Mouse (Mus musculus) limb, embryonic 14.5 days (tissue): ENCODE results near the gene Gm21988. TPM values are rescaled to one million over a fixed set of nuclear protein-coding genes. Genes with fewer than 3 reads are reported as not detected.
A peak's percentile ranks its signal among the peaks of the same experiment; 100 is the strongest.

Experiments used
- ATAC-seq: fragments of 200-750 bp; cut with Nextera tagmentation; 2 replicates; pipeline ENCODE4 v1.8.0; 2017; ENCODE audit warnings: low read depth, moderate number of reproducible peaks, moderate TSS enrichment; ENCODE audit not compliant: low FRiP score
- DNase-seq: peaks from one replicate; pipeline ENCODE4 v3.0.0-alpha.2; 2015; ENCODE audit warnings: low spot score
- H3K27ac ChIP-seq: fragments of 300-500 bp; sonication (generic); replicated peaks from 2 replicates; pipeline ENCODE4 v1.5.1; 2014; ENCODE audit warnings: low read depth, mild to moderate bottlenecking, low read length, moderate library complexity, mixed read lengths
- H3K27me3 ChIP-seq: fragments of 300-500 bp; sonication (generic); 2 replicates; pipeline ENCODE4 v1.6.1; 2014; ENCODE audit warnings: low read length, mixed read lengths; ENCODE audit not compliant: control insufficient read depth, insufficient read depth
- H3K36me3 ChIP-seq: fragments of 300-500 bp; sonication (generic); 2 replicates; pipeline ENCODE4 v1.6.1; 2014; ENCODE audit warnings: mild to moderate bottlenecking, low read length, moderate library complexity, mixed read lengths; ENCODE audit not compliant: control insufficient read depth, insufficient read depth
- H3K4me1 ChIP-seq: fragments of 300-500 bp; sonication (generic); 2 replicates; pipeline ENCODE4 v1.6.1; 2014; ENCODE audit warnings: antibody characterized with exemption, low read length, mixed read lengths; ENCODE audit not compliant: control insufficient read depth, insufficient read depth
- H3K4me2 ChIP-seq: fragments of 300-500 bp; sonication (generic); replicated peaks from 2 replicates; pipeline ENCODE4 v1.6.1; 2014; ENCODE audit warnings: low read depth, mild to moderate bottlenecking, low read length, moderate library complexity; ENCODE audit not compliant: severe bottlenecking
- H3K4me3 ChIP-seq: fragments of 300-500 bp; sonication (generic); replicated peaks from 2 replicates; pipeline ENCODE4 v1.5.1; 2014; ENCODE audit warnings: low read length
- H3K9ac ChIP-seq: fragments of 300-500 bp; sonication (generic); 2 replicates; pipeline ENCODE4 v1.6.1; 2014; ENCODE audit warnings: mild to moderate bottlenecking, low read depth, low read length, moderate library complexity; ENCODE audit not compliant: severe bottlenecking
- H3K9me3 ChIP-seq: fragments of 300-500 bp; sonication (generic); 2 replicates; pipeline ENCODE4 v1.6.1; 2016; ENCODE audit warnings: low read length; ENCODE audit not compliant: control insufficient read depth
- POLR2A ChIP-seq: fragments of 200-500 bp; IDR thresholded peaks from 2 replicates; pipeline ENCODE4 v1.8.0; 2012; ENCODE audit warnings: inconsistent platforms, mild to moderate bottlenecking, moderate library complexity, borderline replicate concordance; ENCODE audit not compliant: insufficient read depth, insufficient read length; ENCODE audit errors: extremely low read depth
- WGBS: fragments of 180-500 bp; shearing (Covaris S2); extraction: QIAGEN DNeasy Blood & Tissue Kit; methylation state at CpG from one replicate; pipeline ENCODE4 v1.1.7; 2014; 5-methylcytosine and 5-hydroxymethylcytosine counted together
- polyA plus RNA-seq, 2 experiments: library from polyadenylated mRNA; depleted of rRNA in 1 of 2; stranded (reverse) in 1 of 2; unstranded in 1 of 2; fragments of >200 nt; fragmentation: Nextera tagmentation in 1 of 2; extraction: Ambion mirVana in 1 of 2; gene quantifications; 2 replicates each; pipeline versions ENCODE4 v1.2.1 to v1.2.3; 2012 to 2014

Gm21988 gene
- polyA plus RNA-seq, 2 experiments: 12.9 to 15.1 TPM

DNA sequence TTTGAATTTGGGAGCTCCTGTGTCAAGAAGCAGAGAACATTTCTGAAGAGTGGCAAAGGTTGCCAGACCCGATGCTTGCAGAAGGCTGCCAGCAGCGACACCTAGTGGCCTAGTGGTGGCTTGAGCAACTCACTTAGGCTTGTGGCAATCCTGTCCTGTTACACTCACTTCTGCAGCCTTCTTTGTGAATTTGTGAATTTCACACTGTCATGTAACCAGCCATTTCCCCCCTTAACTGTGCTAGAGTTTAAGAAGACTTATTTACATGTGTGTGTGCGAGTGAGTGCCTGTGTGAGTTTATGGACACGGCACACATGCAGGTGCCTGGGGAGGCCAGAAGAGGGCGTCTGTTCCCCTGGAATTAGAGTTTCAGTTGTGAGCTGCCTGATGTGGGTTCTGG is 37.9 kb downstream of the Gm21988 start:
- H3K27ac ChIP-seq: no peak overlapping the region
- no peak overlapping the region for H3K9ac ChIP-seq
- 34% methylated on average over 5 of the region's 5 CpGs for WGBS
- no peaks in the 10 kb centered on the region for H3K4me1 ChIP-seq
- no peak overlapping the region for H3K4me3 ChIP-seq
- H3K4me2 ChIP-seq: no peak overlapping the region
- H3K36me3 ChIP-seq: no peaks in the 10 kb centered on the region
- DNase-seq: peak; percentile 92
- no peak for ATAC-seq
- no peak for TF ChIP-seq POLR2A
- H3K27me3 ChIP-seq: no peaks in the 10 kb centered on the region
- H3K9me3 ChIP-seq: no peaks in the 10 kb centered on the region

DNA sequence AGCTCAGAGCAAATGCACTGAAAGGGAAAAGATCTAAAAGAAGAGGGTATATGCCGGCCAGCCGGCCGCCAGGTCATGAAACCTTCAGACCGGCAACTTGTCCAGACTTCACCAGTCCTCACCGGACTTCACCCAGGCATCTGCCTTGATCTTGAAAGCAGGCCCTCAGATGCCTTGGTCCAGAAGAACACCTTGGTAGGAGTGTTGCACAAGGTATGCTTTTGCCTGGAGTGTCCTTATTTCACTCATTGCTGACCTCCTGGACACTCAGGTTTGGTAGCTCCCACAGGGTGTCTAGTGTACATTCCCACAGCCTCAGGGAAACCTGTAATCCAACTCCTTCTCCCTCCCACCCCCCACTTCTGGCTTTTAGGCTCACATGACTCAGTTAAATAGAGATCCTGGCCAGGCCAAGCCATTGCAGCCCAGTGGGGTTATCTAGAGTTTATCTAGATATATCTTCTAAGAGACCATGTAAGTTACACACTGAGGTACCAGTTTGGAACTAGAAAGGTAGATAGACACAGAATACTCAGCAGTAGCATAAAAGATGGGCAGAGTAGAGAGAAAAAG is 39.5 kb downstream of the Gm21988 start:
- Histone ChIP-seq H3K4me1 (no peaks in the 10 kb centered on the region), H3K9ac (no peak overlapping the region), H3K36me3 (no peaks in the 10 kb centered on the region), H3K27me3 (no peaks in the 10 kb centered on the region), H3K4me3 (no peak overlapping the region), H3K4me2 (no peak overlapping the region), H3K27ac (no peak overlapping the region), H3K9me3 (no peaks in the 10 kb centered on the region)
- 84% methylated on average over 5 of the region's 5 CpGs for WGBS
- ATAC-seq (no peak), DNase-seq (no peak)
- TF ChIP-seq POLR2A: no peak

DNA sequence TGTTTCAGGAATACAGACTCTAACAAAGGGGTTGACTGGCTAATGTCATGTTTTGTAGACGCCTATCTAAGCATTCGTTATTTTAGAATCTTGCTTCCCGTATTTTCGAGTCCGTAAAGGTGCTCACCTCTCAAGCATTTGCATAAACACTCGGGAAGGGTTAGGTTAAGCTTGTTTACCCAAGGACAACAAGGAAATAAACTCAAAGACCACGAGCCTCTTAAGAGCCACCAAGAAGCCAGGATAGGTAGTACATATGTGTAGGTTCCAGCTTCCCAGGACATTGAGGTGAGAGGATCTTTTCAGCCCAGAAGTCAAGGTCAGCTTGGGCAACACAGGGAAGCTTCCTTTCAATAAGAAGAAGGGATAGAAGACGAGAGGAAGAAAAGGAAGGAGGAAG is 40.5 kb downstream of the Gm21988 start:
- H3K36me3 ChIP-seq: no peaks in the 10 kb centered on the region
- H3K4me3 ChIP-seq: no peak overlapping the region
- TF ChIP-seq POLR2A: no peak
- H3K27ac ChIP-seq: no peak overlapping the region
- 81% methylated on average over 8 of the region's 8 CpGs for WGBS
- no peaks in the 10 kb centered on the region for H3K4me1 ChIP-seq
- no peak for DNase-seq
- no peaks in the 10 kb centered on the region for H3K27me3 ChIP-seq
- no peak overlapping the region for H3K9ac ChIP-seq
- no peaks in the 10 kb centered on the region for H3K9me3 ChIP-seq
- no peak overlapping the region for H3K4me2 ChIP-seq
- ATAC-seq: no peak

DNA sequence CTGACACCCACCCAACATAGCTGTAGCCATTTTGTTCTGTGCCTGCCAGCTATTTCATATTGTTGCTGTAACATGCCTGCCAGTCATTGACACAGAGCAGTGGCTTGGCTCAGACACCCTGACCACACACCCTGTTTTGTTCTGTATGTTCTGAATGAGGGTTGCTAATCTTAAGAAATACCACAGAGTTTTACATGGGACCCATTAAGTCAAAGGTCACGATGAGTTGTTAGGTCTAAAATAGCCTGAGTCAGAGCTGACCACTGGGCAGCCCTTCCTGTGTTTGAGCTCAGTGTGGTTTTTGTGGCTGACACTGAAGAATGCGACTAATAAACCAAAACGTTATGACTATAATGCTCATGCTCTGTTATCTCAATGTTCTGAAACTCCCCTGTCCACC is 41.3 kb downstream of the Gm21988 start:
- no peak overlapping the region for H3K4me2 ChIP-seq
- H3K36me3 ChIP-seq: no peaks in the 10 kb centered on the region
- H3K4me3 ChIP-seq: no peak overlapping the region
- H3K27me3 ChIP-seq: no peaks in the 10 kb centered on the region
- H3K9me3 ChIP-seq: no peaks in the 10 kb centered on the region
- no peak overlapping the region for H3K9ac ChIP-seq
- no peak for TF ChIP-seq POLR2A
- 80% methylated on average over 3 of the region's 3 CpGs for WGBS
- H3K27ac ChIP-seq: no peak overlapping the region
- H3K4me1 ChIP-seq: peaks cover 7% of the 10 kb centered on the region
- no peak for ATAC-seq
- no peak for DNase-seq

DNA sequence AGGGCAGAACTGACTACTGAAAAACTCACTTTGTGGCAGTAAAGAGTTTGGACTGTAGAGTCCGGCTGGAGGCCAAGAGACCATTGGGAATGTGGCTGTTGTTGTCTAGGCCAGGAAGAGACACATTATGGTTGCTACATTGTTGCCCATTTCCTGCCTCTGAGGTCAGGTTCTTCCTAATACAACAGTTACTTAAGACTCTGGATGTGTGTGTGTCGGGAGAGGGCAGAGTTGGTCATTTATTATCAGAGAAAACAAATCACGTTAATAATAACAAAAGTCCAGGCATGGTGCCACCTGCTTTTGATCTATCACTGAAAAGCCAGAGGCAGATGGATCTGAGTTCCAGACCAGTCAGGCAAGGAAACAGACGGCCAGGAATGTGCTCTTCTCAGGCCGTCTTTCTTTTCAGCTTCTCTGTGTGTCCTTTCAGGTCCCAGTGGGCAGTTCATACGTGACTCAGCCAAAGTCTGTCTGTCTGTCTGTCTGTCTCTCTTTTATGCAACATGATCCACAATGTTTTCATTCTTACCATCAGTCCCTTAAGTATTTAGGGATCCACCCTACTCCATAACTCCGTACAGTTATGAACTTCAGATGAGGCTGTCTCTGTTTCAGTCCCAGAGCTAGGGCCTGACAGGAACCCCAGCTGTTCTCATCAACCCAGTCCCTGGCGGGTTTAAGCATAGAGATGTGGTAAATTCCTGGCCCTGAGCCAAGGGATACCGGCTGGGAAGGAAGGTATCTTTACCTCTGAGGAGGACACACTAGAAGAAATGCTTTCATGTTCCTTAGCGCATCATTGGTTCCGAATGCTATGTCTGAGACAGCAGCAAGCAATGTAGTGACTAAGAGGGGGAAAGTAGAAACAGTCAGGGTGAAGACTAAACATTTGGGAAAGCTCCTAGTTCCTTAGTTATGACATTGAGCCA is 46.0 kb downstream of the Gm21988 start:
- DNase-seq (no peak), ATAC-seq (no peak)
- WGBS: 49% methylated on average over 11 of the region's 11 CpGs
- TF ChIP-seq POLR2A: no peak
- H3K27me3 ChIP-seq: no peaks in the 10 kb centered on the region
- no peak overlapping the region for H3K27ac ChIP-seq
- H3K4me1 ChIP-seq: peaks cover 8% of the 10 kb centered on the region
- H3K4me2 ChIP-seq: no peak overlapping the region
- H3K4me3 ChIP-seq: no peak overlapping the region
- no peaks in the 10 kb centered on the region for H3K36me3 ChIP-seq
- H3K9me3 ChIP-seq: no peaks in the 10 kb centered on the region
- no peak overlapping the region for H3K9ac ChIP-seq
